Mouse (Mus musculus): ENCODE measurements around the gene Abcb5.
A peak's percentile ranks its signal among the peaks of the same experiment; 100 is the strongest.

The Abcb5 gene

DNA sequence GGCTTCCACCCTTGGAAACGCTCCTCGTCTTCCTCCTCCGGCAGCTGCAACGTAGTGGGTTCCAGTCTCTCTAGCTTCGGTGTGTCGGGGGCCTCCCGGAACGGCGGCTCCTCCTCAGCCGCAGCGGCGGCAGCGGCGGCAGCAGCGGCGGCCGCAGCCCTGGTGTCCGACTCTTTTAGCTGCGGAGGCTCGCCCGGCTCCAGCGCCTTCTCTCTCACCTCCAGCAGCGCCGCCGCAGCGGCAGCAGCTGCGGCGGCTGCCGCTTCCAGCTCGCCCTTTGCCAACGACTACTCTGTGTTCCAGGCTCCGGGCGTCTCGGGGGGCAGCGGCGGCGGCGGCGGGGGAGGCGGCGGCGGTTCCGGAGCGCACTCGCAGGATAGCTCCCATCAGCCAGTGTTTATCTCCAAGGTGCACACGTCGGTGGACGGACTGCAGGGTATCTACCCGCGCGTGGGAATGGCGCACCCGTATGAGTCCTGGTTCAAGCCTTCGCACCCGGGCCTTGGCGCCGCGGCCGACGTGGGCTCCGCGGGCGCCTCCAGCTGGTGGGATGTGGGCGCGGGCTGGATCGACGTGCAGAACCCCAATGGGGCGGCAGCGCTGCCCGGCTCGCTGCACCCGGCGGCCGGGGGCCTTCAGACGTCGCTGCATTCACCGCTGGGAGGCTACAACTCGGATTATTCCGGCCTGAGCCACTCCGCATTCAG, 117.6 kb downstream of the Abcb5 start:
- DNase-seq (ENCODE audit: low read depth, low spot score): peak; percentile 45

DNA sequence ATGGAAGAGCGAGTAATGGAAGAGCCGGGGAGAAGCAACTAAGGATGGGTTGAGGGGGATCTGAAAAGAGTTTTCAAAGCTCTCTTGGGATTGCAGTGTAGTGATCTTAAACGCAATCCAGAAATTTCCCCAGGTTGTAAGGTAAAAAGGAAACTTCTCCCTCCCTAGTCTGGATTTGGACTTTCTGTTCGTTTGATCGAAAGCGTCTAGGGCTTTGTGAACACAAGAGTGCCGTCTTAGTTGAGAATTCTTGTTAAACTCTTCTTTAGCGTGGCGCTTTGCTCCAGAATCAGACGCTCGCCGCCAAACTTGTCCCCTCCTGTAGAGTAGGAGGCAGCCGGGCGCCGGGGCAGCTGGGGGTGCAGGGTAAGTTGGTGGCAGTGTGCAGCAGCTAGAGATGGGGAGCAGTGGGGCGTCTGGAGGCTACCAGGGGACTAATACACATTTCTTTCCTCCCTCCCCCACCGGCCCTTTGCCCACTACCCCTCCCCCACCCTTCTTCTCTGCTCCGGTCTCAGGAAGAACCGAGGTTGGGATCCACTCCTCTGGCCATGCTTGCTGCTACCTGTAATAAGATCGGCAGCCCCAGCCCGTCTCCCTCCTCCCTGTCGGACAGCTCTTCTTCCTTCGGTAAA, 118.2 kb downstream of the Abcb5 start:
- peak; percentile 75 for DNase-seq (ENCODE audit: low read depth, low spot score)

- DNase-seq (ENCODE audit: low read depth, low spot score): peak; percentile 52
These were observed 118.8 kb downstream of the Abcb5 start for GRCm38 (mm10) chr12:118847381-118847780.

DNA sequence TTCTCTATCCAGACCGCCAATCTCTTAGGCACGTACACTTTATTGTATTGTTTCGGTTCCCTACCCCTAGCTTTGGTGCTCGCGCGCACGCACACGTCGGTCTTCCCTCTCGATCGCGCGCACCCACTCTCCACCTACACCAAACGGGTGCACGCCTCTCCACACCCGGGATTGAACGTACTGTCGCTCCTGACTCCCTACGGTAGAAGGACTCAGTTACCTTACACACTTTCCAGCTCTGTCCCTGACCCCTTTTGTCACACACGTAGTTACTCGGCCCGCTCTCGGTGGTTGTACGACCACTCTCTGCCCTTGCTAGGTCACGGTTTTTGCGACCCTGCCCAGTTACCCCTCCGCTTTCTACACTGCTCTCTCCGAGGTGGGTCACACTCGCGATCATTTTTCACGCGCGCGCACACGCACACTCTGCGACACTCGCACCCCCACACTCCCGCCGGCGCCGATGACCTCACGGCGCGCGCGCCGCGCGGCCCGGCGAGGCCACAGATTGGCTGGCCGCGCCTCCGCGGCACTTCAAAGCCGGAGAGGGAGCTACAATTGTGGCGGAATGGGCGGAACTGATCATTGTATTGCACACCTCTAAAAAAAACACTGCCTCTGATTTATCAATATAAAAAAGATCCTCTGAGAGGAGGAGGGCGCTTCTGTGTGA, 119.4 kb downstream of the Abcb5 start:
- peak; percentile 75 for DNase-seq (ENCODE audit: low read depth, low spot score)

DNA sequence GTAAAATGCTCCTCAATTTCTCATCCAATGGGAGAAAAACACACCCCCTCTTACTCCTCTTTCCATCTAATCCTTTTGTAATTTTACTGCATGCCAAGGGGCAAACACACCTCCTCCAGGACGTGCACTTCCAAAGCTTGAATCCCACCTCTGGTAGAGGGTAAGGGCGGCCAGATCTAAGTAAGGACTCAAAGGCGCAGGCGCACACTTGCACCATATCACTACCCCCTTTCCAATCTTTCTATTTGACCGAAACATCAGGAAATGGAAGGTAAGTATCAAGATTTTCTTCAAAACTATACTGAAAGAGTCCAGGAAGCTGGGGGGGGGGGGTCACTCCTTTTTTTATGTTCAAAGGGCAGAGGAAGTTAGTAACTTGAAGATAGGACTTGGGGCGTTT, 120.0 kb downstream of the Abcb5 start, which contains the start of gene Sp8:
Gene Sp8 (plus strand): TSS at position 109 of the 400 bp plus-strand sequence.
- peak; percentile 50 for DNase-seq (ENCODE audit: low read depth, low spot score)

DNA sequence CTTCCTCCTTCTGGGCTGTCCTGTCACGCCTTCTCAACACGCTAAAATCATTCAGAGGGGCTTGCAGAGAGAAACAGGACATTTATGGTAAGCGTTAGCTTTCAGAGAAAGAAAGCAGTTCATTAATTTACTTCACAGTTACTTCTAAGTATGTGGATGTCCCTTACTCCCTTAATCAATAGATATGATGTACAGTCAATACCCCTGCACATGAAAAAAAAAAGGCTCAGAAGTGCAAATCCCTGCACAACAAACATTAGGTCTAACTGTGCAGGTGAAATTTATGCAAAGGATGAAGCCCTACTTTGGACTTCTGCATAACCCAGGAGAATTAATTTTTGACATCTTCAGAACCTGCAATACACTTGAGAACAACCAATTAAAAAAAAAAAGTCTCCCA, 120.9 kb downstream of the Abcb5 start:
- no peak for DNase-seq (ENCODE audit: low read depth, low spot score)

DNA sequence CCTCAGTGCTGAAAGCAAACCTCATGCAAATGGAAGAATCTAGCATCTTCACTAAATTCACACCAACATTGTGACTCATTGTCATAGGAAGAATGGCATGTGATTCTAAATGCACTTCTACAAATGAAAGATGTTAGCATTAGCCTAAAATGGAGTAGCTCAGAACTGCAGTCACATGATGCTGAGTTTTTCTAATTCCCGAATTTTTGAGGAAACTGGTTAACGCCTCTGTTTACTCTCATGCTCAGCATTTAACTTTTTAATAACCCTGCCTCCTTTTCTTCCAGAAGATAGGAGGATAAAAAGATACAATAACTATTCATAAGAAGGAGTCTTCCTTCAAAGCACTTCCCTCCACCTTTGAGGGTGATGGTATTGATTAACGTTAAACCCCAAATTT, 121.4 kb downstream of the Abcb5 start:
- DNase-seq (ENCODE audit: low read depth, low spot score): no peak

- DNase-seq (ENCODE audit: low read depth, low spot score): no peak
These were observed 122.1 kb downstream of the Abcb5 start for GRCm38 (mm10) chr12:118844111-118844510.

GRCm38 (mm10) chr12:118842671-118843411, 123.4 kb downstream of the Abcb5 start:
- peak; percentile 69 for DNase-seq (ENCODE audit: low read depth, low spot score)

- DNase-seq (ENCODE audit: low read depth, low spot score): no peak
These were observed 124.2 kb downstream of the Abcb5 start for GRCm38 (mm10) chr12:118841971-118842550.

- no peak for DNase-seq (ENCODE audit: low read depth, low spot score)
These were observed 124.8 kb downstream of the Abcb5 start for GRCm38 (mm10) chr12:118841381-118841922.

- DNase-seq (ENCODE audit: low read depth, low spot score): no peak
These were observed 125.4 kb downstream of the Abcb5 start for GRCm38 (mm10) chr12:118840861-118841260.

DNA sequence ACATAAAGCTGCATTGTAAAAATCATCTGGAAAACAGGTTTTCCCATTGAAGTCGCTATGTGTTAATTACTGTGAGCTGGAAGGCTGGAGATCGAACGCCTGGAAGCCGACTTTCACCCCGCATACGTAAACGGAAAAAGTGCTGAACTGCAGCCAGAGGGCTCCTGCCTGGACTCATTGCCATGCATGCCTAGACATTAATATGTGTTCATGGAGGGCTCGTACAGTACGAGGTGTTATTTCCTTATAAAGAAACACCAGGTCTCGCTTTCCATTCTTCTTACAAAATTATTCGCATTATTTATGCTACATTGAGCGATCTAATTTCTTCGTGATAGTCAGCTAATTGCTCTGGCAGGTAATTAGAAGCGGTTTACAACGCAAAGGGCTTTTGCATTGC, 125.9 kb downstream of the Abcb5 start:
- DNase-seq (ENCODE audit: low read depth, low spot score): no peak

GRCm38 (mm10) chr12:118839398-118839797, 126.8 kb downstream of the Abcb5 start:
- no peak for DNase-seq (ENCODE audit: low read depth, low spot score)

DNA sequence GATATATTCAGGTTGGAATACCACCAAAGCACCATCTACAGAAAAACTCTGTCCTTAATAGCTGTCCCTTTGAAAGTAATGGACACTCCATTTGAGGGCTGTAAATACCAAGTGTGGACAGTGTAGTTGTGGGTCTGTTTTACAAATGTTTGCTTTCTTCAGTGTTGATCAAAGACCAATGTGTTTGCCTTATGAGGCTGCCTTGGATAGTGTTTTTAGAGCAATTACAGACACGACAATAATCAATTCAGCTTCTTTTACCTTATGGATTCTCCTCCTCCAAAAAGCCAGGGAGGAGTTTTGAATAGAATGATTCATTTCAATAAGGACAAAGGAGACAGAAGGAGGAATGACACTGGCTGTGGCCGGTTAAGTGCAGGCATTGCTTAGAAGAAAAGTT, 128.0 kb downstream of the Abcb5 start:
- DNase-seq (ENCODE audit: low read depth, low spot score): peak; percentile 34

GRCm38 (mm10) chr12:118837361-118837760, 128.9 kb downstream of the Abcb5 start:
- DNase-seq (ENCODE audit: low read depth, low spot score): no peak

- peak; percentile 80 for DNase-seq (ENCODE audit: low read depth, low spot score)
These were observed 129.5 kb downstream of the Abcb5 start for GRCm38 (mm10) chr12:118836411-118837341.

DNA sequence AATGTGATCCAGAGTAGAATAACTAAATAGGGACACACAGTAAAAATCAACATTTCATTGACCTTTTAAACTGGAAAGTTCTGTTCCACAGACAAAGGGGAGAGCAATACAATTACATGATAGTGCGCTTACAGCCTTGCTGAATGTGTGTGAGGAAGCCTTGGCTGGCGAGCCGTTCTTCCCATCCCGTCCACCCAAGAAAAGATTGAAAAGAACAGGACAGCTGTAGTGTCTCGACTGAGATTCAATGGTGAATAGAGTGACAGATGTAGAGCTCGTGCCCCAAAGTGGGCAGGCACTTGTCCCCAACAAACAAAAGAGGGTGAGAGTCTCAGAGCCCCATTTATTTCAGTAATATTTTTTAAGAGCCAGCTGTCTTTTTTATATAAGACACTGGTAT, 136.3 kb downstream of the Abcb5 start:
- no peak for DNase-seq (ENCODE audit: low read depth, low spot score)

Measured in ES-CJ7 (cell line).